Mouse (Mus musculus) lung, embryonic 14.5 days (tissue): Measurements from ENCODE around the gene Gpr22. TPM values are rescaled to one million over a fixed set of nuclear protein-coding genes. Genes with fewer than 3 reads are reported as not detected.
A peak's percentile ranks its signal among the peaks of the same experiment; 100 is the strongest.

Experiments
- ATAC-seq: fragments of 200-750 bp; cut with Nextera tagmentation; 2 replicates; pipeline ENCODE4 v1.8.0; 2017; ENCODE audit warnings: mild to moderate bottlenecking, moderate TSS enrichment, moderate library complexity; ENCODE audit not compliant: insufficient read depth
- DNase-seq: peaks from one replicate; pipeline ENCODE4 v3.0.0-alpha.2; 2015
- H3K27ac ChIP-seq: fragments of 300-500 bp; sonication (generic); 2 replicates; pipeline ENCODE4 v1.5.1; 2014; ENCODE audit warnings: low read depth, mild to moderate bottlenecking, moderate library complexity
- H3K27me3 ChIP-seq: fragments of 300-500 bp; sonication (generic); 2 replicates; pipeline ENCODE4 v1.6.1; 2014; ENCODE audit warnings: low read length, control low read depth; ENCODE audit not compliant: insufficient read depth
- H3K36me3 ChIP-seq: fragments of 300-500 bp; sonication (generic); 2 replicates; pipeline ENCODE4 v1.6.1; 2014; ENCODE audit warnings: control low read depth; ENCODE audit not compliant: insufficient read depth
- H3K4me1 ChIP-seq: fragments of 300-500 bp; sonication (generic); 2 replicates; pipeline ENCODE4 v1.6.1; 2014; ENCODE audit warnings: antibody characterized with exemption, control low read depth; ENCODE audit not compliant: insufficient read depth
- H3K4me2 ChIP-seq: fragments of 300-500 bp; sonication (generic); 2 replicates; pipeline ENCODE4 v1.6.1; 2014; ENCODE audit warnings: mild to moderate bottlenecking
- H3K4me3 ChIP-seq: fragments of 300-500 bp; sonication (generic); 2 replicates; pipeline ENCODE4 v1.5.1; 2014; ENCODE audit warnings: low read depth, low read length
- H3K9ac ChIP-seq: fragments of 300-500 bp; sonication (generic); 2 replicates; pipeline ENCODE4 v1.6.1; 2014
- H3K9me3 ChIP-seq: fragments of 300-500 bp; sonication (generic); 2 replicates; pipeline ENCODE4 v1.6.1; 2016; ENCODE audit warnings: low read depth, low read length, control low read depth
- CTCF ChIP-seq: IDR thresholded peaks from 2 replicates; pipeline ENCODE4 v1.5.1; 2016; ENCODE audit warnings: antibody characterized with exemption, low read depth
- WGBS: fragments of 180-500 bp; shearing (Covaris S2); extraction: QIAGEN DNeasy Blood & Tissue Kit; methylation state at CpG from one replicate; pipeline ENCODE4 v1.1.7; 2014; 5-methylcytosine and 5-hydroxymethylcytosine counted together
- polyA plus RNA-seq: library from polyadenylated mRNA; unstranded; fragments of >200 nt; fragmentation: Nextera tagmentation; extraction: Ambion mirVana; gene quantifications from 2 replicates; pipeline ENCODE4 v1.2.1, GENCODE M21; 2014

Gpr22 gene
- polyA plus RNA-seq, 1 experiment from 2014 or later: 0.54 TPM

DNA sequence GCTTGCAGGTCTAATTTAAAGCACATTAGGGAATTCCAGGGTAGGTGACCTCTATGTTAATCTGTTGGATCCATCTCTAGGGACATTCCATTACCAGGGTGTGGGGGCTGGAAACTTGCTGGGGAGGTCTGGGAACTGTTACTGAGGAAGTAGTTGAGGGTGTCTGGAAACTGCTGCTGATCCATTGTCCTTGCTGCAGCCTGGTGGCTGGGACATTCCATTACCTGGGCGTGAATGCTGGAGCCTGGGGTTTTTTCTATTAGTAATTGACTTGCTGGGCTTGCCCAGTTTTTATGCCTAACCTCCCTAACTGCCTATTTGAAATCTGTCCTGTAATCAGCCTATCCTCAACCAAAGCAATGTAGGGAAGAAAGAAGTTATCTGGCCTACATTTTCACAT lies 13.0 kb upstream of the Gpr22 start:
- no peaks in the 10 kb centered on the region for H3K4me1 ChIP-seq
- no peaks in the 10 kb centered on the region for H3K27me3 ChIP-seq
- H3K4me2 ChIP-seq: no peak overlapping the region
- H3K9me3 ChIP-seq: no peaks in the 10 kb centered on the region
- no peak overlapping the region for H3K27ac ChIP-seq
- no peaks in the 10 kb centered on the region for H3K36me3 ChIP-seq
- no peak overlapping the region for H3K9ac ChIP-seq
- no peak for TF ChIP-seq CTCF
- DNase-seq: no peak
- H3K4me3 ChIP-seq: no peak overlapping the region
- 36% methylated on average over 1 of the region's 1 CpGs for WGBS
- no peak for ATAC-seq

DNA sequence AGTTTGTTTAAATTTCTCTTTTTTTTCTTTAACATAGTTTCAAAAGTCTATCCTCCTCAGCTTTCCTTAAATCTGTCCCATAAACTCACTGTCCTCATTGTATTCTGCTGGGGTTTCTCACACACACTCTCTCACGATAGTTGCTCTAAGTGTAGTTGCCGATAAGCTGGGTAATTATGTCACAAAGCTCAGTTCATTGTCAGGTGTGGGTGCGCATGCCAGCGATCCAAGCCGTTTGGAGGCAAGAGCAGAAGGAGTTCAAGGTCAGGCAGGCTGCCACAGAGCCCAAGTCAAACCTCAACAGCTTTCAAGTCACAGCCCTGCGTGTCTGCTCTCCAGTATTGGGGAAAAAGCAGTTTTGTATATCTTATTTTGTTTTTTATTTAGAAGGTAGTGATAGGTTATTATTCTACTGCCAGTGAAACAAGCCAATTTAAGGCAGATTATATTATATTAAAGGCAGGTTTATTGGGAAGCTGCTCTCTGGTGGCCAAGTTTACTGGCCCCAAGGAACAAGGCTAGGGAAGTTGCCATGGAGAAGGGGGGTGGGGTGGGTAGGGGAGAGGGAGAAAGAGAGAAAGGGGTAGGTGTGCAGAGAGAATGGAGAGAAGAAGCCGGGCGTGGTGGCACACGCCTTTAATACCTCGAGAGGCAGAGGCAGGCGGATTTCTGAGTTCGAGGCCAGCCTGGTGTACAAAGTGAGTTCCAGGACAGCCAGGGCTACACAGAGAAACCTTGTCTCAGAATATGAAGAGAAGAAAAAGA lies 11.9 kb upstream of the Gpr22 start:
- no peaks in the 10 kb centered on the region for H3K4me1 ChIP-seq
- H3K27me3 ChIP-seq: no peaks in the 10 kb centered on the region
- WGBS: 82% methylated on average over 12 of the region's 12 CpGs
- H3K9me3 ChIP-seq: no peaks in the 10 kb centered on the region
- DNase-seq: no peak
- no peak overlapping the region; the same call in 1 of the 2 replicates for H3K27ac ChIP-seq
- H3K4me3 ChIP-seq: no peak overlapping the region
- no peaks in the 10 kb centered on the region for H3K36me3 ChIP-seq
- TF ChIP-seq CTCF: no peak
- ATAC-seq: no peak
- no peak overlapping the region for H3K4me2 ChIP-seq
- H3K9ac ChIP-seq: no peak overlapping the region

DNA sequence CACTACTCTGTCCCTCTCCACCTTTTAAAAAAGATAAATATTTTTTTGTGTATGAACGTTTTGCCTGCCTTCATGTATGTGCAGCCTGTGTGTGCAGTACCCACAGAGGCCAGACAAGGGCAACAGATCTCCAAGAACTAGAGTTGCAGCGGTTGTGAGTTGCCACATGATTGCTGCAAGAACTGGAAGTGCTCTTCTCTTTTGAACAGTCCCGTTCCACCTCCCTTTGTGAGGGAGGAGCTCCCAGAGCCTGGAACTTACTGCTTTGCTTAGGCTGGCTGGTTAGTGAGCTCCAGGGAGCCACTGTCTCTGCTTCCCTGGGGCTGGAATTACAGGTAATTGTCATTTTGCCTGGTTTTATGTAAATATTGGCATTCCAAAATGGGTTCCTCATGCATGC lies 10.8 kb upstream of the Gpr22 start:
- 83% methylated on average over 3 of the region's 3 CpGs for WGBS
- Histone ChIP-seq H3K4me2 (no peak overlapping the region), H3K4me3 (no peak overlapping the region), H3K36me3 (no peaks in the 10 kb centered on the region), H3K9me3 (no peaks in the 10 kb centered on the region), H3K4me1 (no peaks in the 10 kb centered on the region), H3K27me3 (no peaks in the 10 kb centered on the region), H3K9ac (no peak overlapping the region), H3K27ac (no peak overlapping the region)
- ATAC-seq (no peak), DNase-seq (no peak)
- TF ChIP-seq CTCF: no peak

DNA sequence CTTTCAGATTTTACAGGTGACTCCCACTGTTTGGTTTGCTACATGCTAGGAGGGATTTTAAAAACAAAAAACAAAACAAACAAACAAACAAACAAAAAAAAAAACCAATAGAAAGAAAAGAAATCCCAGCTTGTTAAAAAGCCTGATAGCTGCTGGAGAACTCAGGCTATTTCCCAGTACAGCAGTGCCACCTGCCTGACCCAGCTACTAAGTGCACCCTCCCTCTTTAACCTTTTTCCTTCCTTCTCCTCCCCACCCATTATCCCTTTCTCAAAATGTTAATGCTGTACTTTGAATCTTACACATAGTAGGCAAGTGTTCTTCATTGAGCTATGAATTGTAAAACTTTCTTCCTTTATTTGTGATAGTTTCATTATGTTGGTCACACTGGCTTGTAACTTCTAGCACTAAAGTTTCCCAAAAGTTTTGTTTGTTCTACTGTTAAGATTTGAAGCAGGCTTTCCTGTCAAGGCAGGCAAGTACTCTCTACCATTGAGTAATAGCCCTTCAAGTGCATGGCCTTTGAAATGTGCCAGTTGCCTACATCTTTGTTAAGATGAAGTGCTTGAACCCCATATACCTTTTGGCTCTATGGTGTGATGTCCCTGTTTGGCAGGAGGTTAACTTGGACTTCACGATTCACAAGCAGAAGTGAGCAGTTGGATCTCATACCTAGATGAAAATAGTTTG lies 6.0 kb upstream of the Gpr22 start:
- H3K27ac ChIP-seq: no peak overlapping the region
- no peaks in the 10 kb centered on the region for H3K27me3 ChIP-seq
- ATAC-seq (no peak), DNase-seq (peak; percentile 27)
- H3K36me3 ChIP-seq: no peaks in the 10 kb centered on the region
- TF ChIP-seq CTCF: peak; percentile 51
- WGBS: 70% methylated on average over 1 of the region's 1 CpGs
- H3K4me3 ChIP-seq: no peak overlapping the region
- no peaks in the 10 kb centered on the region for H3K9me3 ChIP-seq
- H3K4me2 ChIP-seq: no peak overlapping the region
- H3K4me1 ChIP-seq: no peaks in the 10 kb centered on the region
- H3K9ac ChIP-seq: no peak overlapping the region

DNA sequence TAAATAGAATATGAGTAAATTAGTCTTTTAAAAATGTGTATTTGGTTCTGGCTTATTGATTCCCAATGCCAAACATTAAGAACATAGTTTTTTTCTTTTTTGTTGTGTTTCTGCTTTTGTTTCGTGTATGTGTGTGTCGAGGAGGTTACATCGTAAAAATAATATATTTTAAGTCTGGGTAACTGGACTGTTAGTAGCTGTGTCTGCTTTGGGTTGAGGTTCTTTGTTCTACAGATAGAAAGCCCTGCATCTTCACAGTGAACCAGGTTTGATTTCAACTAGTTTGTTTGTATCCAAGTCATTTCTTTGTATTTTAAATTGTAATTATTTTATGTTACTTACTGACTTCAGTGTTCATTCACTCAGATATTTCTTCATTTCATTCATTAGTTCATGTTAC lies 323 bp upstream of the Gpr22 start:
- Histone ChIP-seq H3K4me2 (no peak overlapping the region), H3K4me3 (no peak overlapping the region)

DNA sequence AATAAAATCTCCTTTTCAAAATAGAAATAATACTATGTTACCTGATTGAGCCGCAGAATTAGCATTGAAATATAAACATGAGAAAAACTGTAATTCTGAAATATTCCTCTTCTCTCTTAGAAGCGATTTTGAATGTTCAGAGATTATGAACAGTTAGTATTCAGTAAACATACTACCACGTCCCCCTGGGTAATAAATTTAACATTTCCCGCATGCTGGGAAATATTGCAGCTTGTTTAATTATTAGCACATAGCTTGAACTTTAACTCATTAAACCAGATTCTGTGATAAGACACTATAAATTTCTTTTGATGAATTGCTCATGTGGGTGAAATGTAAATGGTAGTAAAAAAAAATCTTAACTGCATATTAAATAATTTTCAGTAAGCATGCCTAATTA lies 1.0 kb downstream of the Gpr22 start:
- Histone ChIP-seq H3K36me3 (no peaks in the 10 kb centered on the region), H3K4me2 (no peak overlapping the region), H3K4me3 (no peak overlapping the region), H3K27me3 (no peaks in the 10 kb centered on the region), H3K27ac (no peak overlapping the region), H3K4me1 (no peaks in the 10 kb centered on the region), H3K9ac (no peak overlapping the region), H3K9me3 (no peaks in the 10 kb centered on the region)
- no peak for DNase-seq
- no peak for TF ChIP-seq CTCF
- WGBS: 68% methylated on average over 4 of the region's 4 CpGs
- no peak for ATAC-seq

More for the DNA sequence above, 323 bp upstream of the Gpr22 start:
- H3K9me3 ChIP-seq: no peaks in the 10 kb centered on the region
- no peak for DNase-seq
- no peak overlapping the region for H3K9ac ChIP-seq
- no peaks in the 10 kb centered on the region for H3K27me3 ChIP-seq
- H3K36me3 ChIP-seq: no peaks in the 10 kb centered on the region
- H3K4me1 ChIP-seq: no peaks in the 10 kb centered on the region
- 88% methylated on average over 3 of the region's 3 CpGs for WGBS
- no peak for ATAC-seq
- no peak for TF ChIP-seq CTCF
- no peak overlapping the region for H3K27ac ChIP-seq

DNA sequence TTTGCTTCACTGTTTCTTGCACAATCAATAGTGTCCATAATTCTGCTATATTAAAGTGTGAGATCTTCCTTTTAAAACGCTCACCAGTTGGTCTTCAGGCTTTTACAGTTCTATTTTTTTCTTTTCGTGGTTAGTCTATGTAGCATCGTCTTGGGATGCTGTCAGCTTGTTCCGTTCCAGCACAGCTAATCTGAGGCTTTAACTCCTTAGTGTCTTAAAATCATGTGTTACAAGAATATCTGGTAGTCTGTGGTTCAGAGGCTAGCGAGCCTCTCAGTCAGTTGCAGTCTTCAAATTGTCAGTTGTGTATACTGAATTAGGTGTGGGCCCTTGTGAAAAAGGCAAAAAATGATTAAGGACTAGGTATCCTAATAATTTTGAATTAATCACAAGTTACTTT lies 1.5 kb downstream of the Gpr22 start:
- H3K9me3 ChIP-seq: no peaks in the 10 kb centered on the region
- WGBS: 45% methylated on average over 5 of the region's 5 CpGs

More for the DNA sequence above, 1.5 kb downstream of the Gpr22 start:
- H3K4me3 ChIP-seq: no peak overlapping the region
- TF ChIP-seq CTCF: no peak
- no peaks in the 10 kb centered on the region for H3K4me1 ChIP-seq
- no peaks in the 10 kb centered on the region for H3K27me3 ChIP-seq
- peak; percentile 30 for DNase-seq
- no peak for ATAC-seq
- H3K9ac ChIP-seq: no peak overlapping the region
- H3K27ac ChIP-seq: no peak overlapping the region
- H3K36me3 ChIP-seq: no peaks in the 10 kb centered on the region
- H3K4me2 ChIP-seq: no peak overlapping the region
